In genomic region chr5:137749196-137749836, GRCm38 (mm10) we compare ENCODE assay signal across 8 mouse cellular contexts. TPM values are rescaled to one million over a fixed set of nuclear protein-coding genes. Genes with fewer than 3 reads are reported as not detected.
DNase-seq lines count a peak whose midpoint lies in the region; ATAC-seq and TF ChIP-seq lines count a peak whose summit lies in the region.

No protein-coding gene starts in this region.

- no peak for TF ChIP-seq EP300 in CH12.LX (IDR thresholded peaks at IDR 0.05; ENCODE audit: low read length)
- no peak for TF ChIP-seq EP300 in heart, postnatal 0 days (IDR thresholded peaks at IDR 0.05; ENCODE audit: low read depth)

- in situ Hi-C loops in CH12.LX (cut with MboI; ENCODE audit: low pct_ligation_motif_present, low pct_unique_long_range_greater_than_20kb, low sequenced_read_pairs): no loop called here

- no peak for TF ChIP-seq CTCF in CH12.LX (conservative IDR thresholded peaks at IDR 0.05 in 1 of 2, IDR thresholded peaks at IDR 0.05 in 1 of 2; ENCODE audit: low read depth in 2 of 2, low read length in 2 of 2)
- no peak for TF ChIP-seq CTCF in heart, postnatal 0 days (IDR thresholded peaks at IDR 0.05; ENCODE audit: low read depth)

- peak overlapping the region; percentile 48; the same call in 1 of the 2 replicates for H3K27ac ChIP-seq in CH12.LX (ENCODE audit: insufficient read depth, low read depth)
- peak overlapping the region; percentile 99 for H3K27ac ChIP-seq in heart, postnatal 0 days (ENCODE audit: low read depth)

- H3K27me3 ChIP-seq in CH12.LX (replicated peaks): peaks cover 2% of the 10 kb centered on the region
- no peaks in the 10 kb centered on the region for H3K27me3 ChIP-seq in heart, postnatal 0 days (ENCODE audit: control insufficient read depth, insufficient read depth, low read length)

- H3K36me3 ChIP-seq in CH12.LX (replicated peaks in 1 of 2; ENCODE audit: control insufficient read depth in 1 of 2, insufficient read depth in 1 of 2, low read length in 1 of 2): peaks cover 33 to 50% of the 10 kb centered on the region in 2 experiments
- peaks cover 26% of the 10 kb centered on the region for H3K36me3 ChIP-seq in heart, postnatal 0 days (replicated peaks; ENCODE audit: control insufficient read depth, insufficient read depth, low read length)

- no peak for TF ChIP-seq RAD21 in CH12.LX (IDR thresholded peaks at IDR 0.05; ENCODE audit: low read depth, low read length)

- no peak for TF ChIP-seq POLR2A in CH12.LX (IDR thresholded peaks at IDR 0.05; ENCODE audit: low read depth, low read length)

- WGBS in heart, postnatal 0 days: 36% methylated on average over 6 of the region's 6 CpGs

- peaks cover 34% of the 10 kb centered on the region for H3K79me2 ChIP-seq in CH12.LX (replicated peaks; ENCODE audit: control insufficient read depth, extremely low read depth, insufficient read depth, poor library complexity, severe bottlenecking)

- ATAC-seq in heart, postnatal 0 days (ENCODE audit: insufficient read depth, low read depth): no peak

- no peaks in the 10 kb centered on the region for H3K9me3 ChIP-seq in CH12.LX (replicated peaks; ENCODE audit: low read length)
- H3K9me3 ChIP-seq in heart, postnatal 0 days (replicated peaks; ENCODE audit: control insufficient read depth, low read length): no peaks in the 10 kb centered on the region

- peak overlapping the region; percentile 20; the same call in 1 of the 2 replicates for H3K9ac ChIP-seq in CH12.LX (ENCODE audit: insufficient read depth, low read depth)
- H3K9ac ChIP-seq in heart, postnatal 0 days (replicated peaks; ENCODE audit: low read depth, low read length): peak overlapping the region; percentile 92; the same call in 1 of the 2 replicates

- dilution Hi-C loops in CH12.LX (cut with MboI; ENCODE audit: extremely low pct_ligation_motif_present, extremely low pct_unique_long_range_greater_than_20kb, low sequenced_read_pairs): no loop called here

- peak overlapping the region; percentile 72 for H3K4me2 ChIP-seq in CH12.LX (ENCODE audit: insufficient read depth, low read depth, poor library complexity, severe bottlenecking)
- H3K4me2 ChIP-seq in heart, postnatal 0 days (ENCODE audit: low read depth, low read length): peak overlapping the region; percentile 100

- peak overlapping the region in 2 of 3 experiments; percentile 22 to 30 for H3K4me3 ChIP-seq in CH12.LX (replicated peaks in 1 of 3; ENCODE audit: low read depth in 2 of 3, low read length in 2 of 3, poor library complexity in 1 of 3)
- peak overlapping the region; percentile 71 for H3K4me3 ChIP-seq in heart, postnatal 0 days (ENCODE audit: low read depth, low read length)

- H3K4me1 ChIP-seq in CH12.LX (ENCODE audit: control insufficient read depth in 1 of 2, insufficient read depth in 2 of 2): peaks cover 6 to 39% of the 10 kb centered on the region in 2 experiments
- H3K4me1 ChIP-seq in heart, postnatal 0 days (ENCODE audit: control insufficient read depth, insufficient read depth): peaks cover 53% of the 10 kb centered on the region

- DNase-seq in adrenal gland, postnatal 10 days: peak; percentile 28
- no peak for DNase-seq in adrenal gland, postnatal 36 days
- no peak for DNase-seq in CH12.LX (ENCODE audit: extremely low read depth)
- peak; percentile 24 for DNase-seq in heart, postnatal 0 days (ENCODE audit: low spot score)
- DNase-seq in lung, postnatal 10 days: peak; percentile 50
- peak; percentile 74 for DNase-seq in thymus, postnatal 4 days
- DNase-seq in left cerebral cortex, adult 9 months (ENCODE audit: low spot score in 2 of 2): no peak
- DNase-seq in right cerebral cortex, postnatal 25 days: no peak

TF ChIP-seq in CH12.LX, 34 proteins besides CTCF, POLR2A, EP300 and RAD21:
- TF ChIP-seq ZKSCAN1 (IDR thresholded peaks at IDR 0.05; ENCODE audit: borderline replicate concordance, low read depth, low read length) (no peak), UBTF (IDR thresholded peaks at IDR 0.05; ENCODE audit: low read depth, low read length) (no peak), TBP (conservative IDR thresholded peaks at IDR 0.05; ENCODE audit: low read depth, low read length) (no peak), E2F4 (IDR thresholded peaks at IDR 0.05; ENCODE audit: insufficient replicate concordance, low read depth, low read length) (no peak), GABPA (IDR thresholded peaks at IDR 0.05; ENCODE audit: insufficient replicate concordance, low read depth, low read length) (no peak)

RNA-seq across cellular contexts. Expression of gene Tsc22d4, which starts 3.8 kb away (rescaled TPM):
- 100 to 1,000 TPM in 1 of 2 experiments, 10 to 100 TPM in 1; 88.3 to 101 TPM for total RNA-seq in adrenal gland, postnatal 10 days (2021)
- 10 to 100 TPM; 79.5 to 84.6 TPM for total RNA-seq in adrenal gland, postnatal 36 days (2021)
- 32.0 and 39.9 TPM in 2 replicates for total RNA-seq in CH12.LX (2012; rRNA removed)
- 26.4 and 28.2 TPM in 2 replicates for total RNA-seq in CH12.LX (2014; rRNA removed)
- 91.2 and 103 TPM in 2 replicates for polyA plus RNA-seq in CH12.LX (2012; ENCODE audit: insufficient read length, low read depth)
- 167 and 192 TPM in 2 replicates for total RNA-seq in heart, postnatal 0 days (2014; rRNA removed; ENCODE audit: low replicate concordance)
- polyA plus RNA-seq in heart, postnatal 0 days (2015; fragmentation: Nextera tagmentation; extraction: Ambion mirVana): 221 and 232 TPM in 2 replicates

RNA-seq across cellular contexts. Expression of gene Nyap1, which starts 7.9 kb away (rescaled TPM):
- 1 to 10 TPM; 4.9 to 6.5 TPM for total RNA-seq in adrenal gland, postnatal 10 days (2021)
- 1 to 10 TPM; 3.1 to 3.2 TPM for total RNA-seq in adrenal gland, postnatal 36 days (2021)
- total RNA-seq in CH12.LX (2012; rRNA removed) (0.67 and 1.4 TPM in 2 replicates), CH12.LX (2014; rRNA removed) (0.28 and 0.34 TPM in 2 replicates)
- polyA plus RNA-seq in CH12.LX (2012; ENCODE audit: insufficient read length, low read depth): 0.35 and 0.43 TPM in 2 replicates
- total RNA-seq in heart, postnatal 0 days (2014; rRNA removed; ENCODE audit: low replicate concordance): 1.3 and 5.8 TPM in 2 replicates
- polyA plus RNA-seq in heart, postnatal 0 days (2015; fragmentation: Nextera tagmentation; extraction: Ambion mirVana): 0.56 and 0.65 TPM in 2 replicates

RNA-seq across cellular contexts. Expression of gene Ppp1r35, which starts 29.3 kb away (rescaled TPM):
- total RNA-seq in adrenal gland, postnatal 10 days (2021): 10 to 100 TPM; 21.6 to 23.1 TPM
- 10 to 100 TPM; 24.6 to 28.4 TPM for total RNA-seq in adrenal gland, postnatal 36 days (2021)
- 31.6 and 34.6 TPM in 2 replicates for total RNA-seq in CH12.LX (2012; rRNA removed)
- total RNA-seq in CH12.LX (2014; rRNA removed): 11.8 and 17.3 TPM in 2 replicates
- 23.3 and 24.1 TPM in 2 replicates for polyA plus RNA-seq in CH12.LX (2012; ENCODE audit: insufficient read length, low read depth)
- 24.0 and 24.5 TPM in 2 replicates for total RNA-seq in heart, postnatal 0 days (2014; rRNA removed; ENCODE audit: low replicate concordance)
- polyA plus RNA-seq in heart, postnatal 0 days (2015; fragmentation: Nextera tagmentation; extraction: Ambion mirVana): 10.4 and 15.4 TPM in 2 replicates

RNA-seq across cellular contexts. Expression of gene Mepce, which starts 38.1 kb away (rescaled TPM):
- total RNA-seq in adrenal gland, postnatal 10 days (2021): 10 to 100 TPM; 43.5 to 47.9 TPM
- 10 to 100 TPM; 52.0 to 56.4 TPM for total RNA-seq in adrenal gland, postnatal 36 days (2021)
- total RNA-seq in CH12.LX (2012; rRNA removed) (32.7 and 38.5 TPM in 2 replicates), CH12.LX (2014; rRNA removed) (31.1 and 37.3 TPM in 2 replicates)
- 42.4 and 43.7 TPM in 2 replicates for polyA plus RNA-seq in CH12.LX (2012; ENCODE audit: insufficient read length, low read depth)
- total RNA-seq in heart, postnatal 0 days (2014; rRNA removed; ENCODE audit: low replicate concordance): 18.0 and 19.6 TPM in 2 replicates
- 5.0 and 5.4 TPM in 2 replicates for polyA plus RNA-seq in heart, postnatal 0 days (2015; fragmentation: Nextera tagmentation; extraction: Ambion mirVana)

RNA-seq across cellular contexts. Expression of gene Zcwpw1, which starts 38.3 kb away (rescaled TPM):
- 1 to 10 TPM; 5.9 to 6.7 TPM for total RNA-seq in adrenal gland, postnatal 10 days (2021)
- total RNA-seq in adrenal gland, postnatal 36 days (2021): 1 to 10 TPM; 2.3 to 3.0 TPM
- 1.3 and 1.9 TPM in 2 replicates for total RNA-seq in CH12.LX (2012; rRNA removed)
- total RNA-seq in CH12.LX (2014; rRNA removed): 2.3 and 3.0 TPM in 2 replicates
- polyA plus RNA-seq in CH12.LX (2012; ENCODE audit: insufficient read length, low read depth): 1.5 and 2.8 TPM in 2 replicates
- total RNA-seq in heart, postnatal 0 days (2014; rRNA removed; ENCODE audit: low replicate concordance): 1.4 and 8.7 TPM in 2 replicates
- polyA plus RNA-seq in heart, postnatal 0 days (2015; fragmentation: Nextera tagmentation; extraction: Ambion mirVana): 2.2 and 3.6 TPM in 2 replicates

Comparison
In these comparisons a context has a peak if more than half of its experiments do, and no peak if none do; other contexts are left out.
1. DNase-seq: peak in adrenal gland, postnatal 10 days (single experiment), heart, postnatal 0 days (single experiment), lung, postnatal 10 days (single experiment) and thymus, postnatal 4 days (single experiment); none in adrenal gland, postnatal 36 days (0 of 2), CH12.LX (single experiment), left cerebral cortex, adult 9 months (0 of 2) and right cerebral cortex, postnatal 25 days (single experiment).